Mouse (Mus musculus) c-Kit-positive CD71-positive TER-119-positive erythroid progenitor cells, embryonic 14.5 days (primary cell): ENCODE measurements at regions not wholly inside any gene's neighbourhood (a gene's known extent, or its start where the extent isn't known, plus 50 kb on each side); places are given as distances from the start of the nearest gene placed in this dataset.
A peak's percentile ranks its signal among the peaks of the same experiment; 100 is the strongest.
"Not testable (repeated sequence)": the region's sequence is repeated elsewhere in the genome, so short reads cannot be mapped to it uniquely, and the experiment has no call there.

Source experiments
- DNase-seq: peaks from one replicate; pipeline ENCODE4 v3.0.0-alpha.2; 2013; ENCODE audit warnings: low spot score

GRCm38 (mm10) chr7:111969198-111969887 lies 54.0 kb upstream of the Usp47 start:
- peak; percentile 10 for DNase-seq

GRCm38 (mm10) chr7:111968261-111968660 lies 55.0 kb upstream of the Usp47 start:
- no peak for DNase-seq

GRCm38 (mm10) chr7:111966716-111967115 lies 56.6 kb upstream of the Usp47 start:
- no peak for DNase-seq

DNA sequence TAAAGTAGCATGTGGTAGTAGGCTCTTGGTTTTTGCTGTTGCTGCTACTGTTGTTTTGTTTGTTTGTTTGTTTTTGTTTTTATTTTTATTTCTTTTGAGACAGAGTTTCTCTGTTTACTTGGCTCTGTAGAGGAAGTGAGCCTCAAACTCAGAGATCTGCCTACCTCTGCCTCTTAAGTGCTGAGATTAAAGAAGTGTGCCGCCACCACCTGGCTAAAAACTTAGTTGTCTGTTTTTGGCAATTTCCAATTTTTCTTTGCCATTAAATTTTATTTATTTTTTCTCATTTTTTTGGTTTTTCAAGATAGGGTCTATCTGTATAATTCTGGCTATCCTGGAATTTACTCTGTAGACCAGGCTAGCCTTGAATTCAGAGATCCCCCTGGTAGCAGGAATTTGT lies 59.3 kb upstream of the Usp47 start:
- DNase-seq = no peak

- no peak for DNase-seq
These were observed 63.3 kb upstream of the Usp47 start for GRCm38 (mm10) chr7:111959977-111960376.

- no peak for DNase-seq
These were observed 66.6 kb upstream of the Usp47 start for GRCm38 (mm10) chr7:111956671-111957070.

GRCm38 (mm10) chr7:111939631-111940030 lies 83.7 kb upstream of the Usp47 start:
- DNase-seq = no peak

DNA sequence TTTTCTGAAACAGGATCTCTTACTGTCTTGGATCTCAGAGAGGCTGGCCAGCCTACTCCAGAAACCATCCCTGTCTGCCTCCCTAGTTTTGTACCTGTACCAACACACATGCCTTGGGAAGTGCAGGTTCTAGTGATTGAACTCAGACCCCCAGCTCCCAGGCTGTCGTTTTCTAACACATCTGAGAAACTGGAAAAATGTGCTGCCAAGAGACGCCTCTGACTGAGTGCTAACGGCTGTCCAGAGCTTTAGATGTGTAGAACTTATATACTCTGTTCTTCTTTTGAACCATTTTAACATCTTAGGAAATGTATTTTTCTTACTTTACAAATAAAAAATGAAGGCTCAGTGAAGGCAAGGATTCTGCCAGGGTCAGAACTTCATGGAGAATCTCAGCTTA lies 85.8 kb upstream of the Usp47 start:
- DNase-seq = no peak

DNA sequence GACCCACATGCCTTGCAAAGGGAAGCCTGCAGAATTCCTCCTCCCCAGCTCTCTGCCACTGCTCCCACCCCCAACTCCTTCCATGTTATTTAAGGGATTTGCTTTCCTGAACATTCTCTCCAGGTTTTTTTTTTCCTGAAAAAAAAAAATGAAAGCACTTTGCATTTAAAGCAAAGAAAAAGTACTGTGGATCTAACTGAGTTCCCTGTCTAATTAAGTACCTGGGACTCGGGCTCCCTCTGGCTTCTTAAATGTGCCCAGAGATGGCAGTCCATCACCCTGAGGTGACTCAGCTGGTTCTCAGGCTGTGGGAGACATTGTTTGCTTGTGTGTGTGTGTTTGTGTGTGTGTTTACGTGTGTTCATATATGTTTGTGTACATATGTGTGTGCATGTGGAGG lies 86.2 kb upstream of the Usp47 start:
- no peak for DNase-seq

DNA sequence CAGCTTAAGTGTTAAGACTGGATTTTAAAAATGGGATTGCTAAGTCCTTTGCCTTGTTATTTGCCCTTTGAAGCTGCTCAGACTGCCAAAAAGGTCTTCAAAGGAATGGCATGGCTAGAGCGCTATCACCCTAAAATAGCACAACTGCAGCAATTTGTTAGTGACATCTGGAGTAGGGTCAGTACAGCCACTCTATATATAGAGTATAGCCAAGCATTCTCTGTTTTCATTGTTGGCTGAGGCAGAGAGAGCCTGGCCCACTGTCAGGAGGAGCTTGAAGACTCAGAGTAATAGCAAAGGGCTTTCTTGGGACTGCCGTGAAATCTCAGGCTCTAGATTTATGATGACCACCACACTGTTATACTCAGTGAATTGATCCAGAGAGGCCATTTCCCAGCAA lies 90.6 kb upstream of the Usp47 start:
- DNase-seq = no peak

- DNase-seq = no peak
These were observed 103.3 kb upstream of the Usp47 start for GRCm38 (mm10) chr7:111919961-111920360.

GRCm38 (mm10) chr7:111903741-111904231 lies 119.5 kb upstream of the Usp47 start:
- DNase-seq = no peak

DNA sequence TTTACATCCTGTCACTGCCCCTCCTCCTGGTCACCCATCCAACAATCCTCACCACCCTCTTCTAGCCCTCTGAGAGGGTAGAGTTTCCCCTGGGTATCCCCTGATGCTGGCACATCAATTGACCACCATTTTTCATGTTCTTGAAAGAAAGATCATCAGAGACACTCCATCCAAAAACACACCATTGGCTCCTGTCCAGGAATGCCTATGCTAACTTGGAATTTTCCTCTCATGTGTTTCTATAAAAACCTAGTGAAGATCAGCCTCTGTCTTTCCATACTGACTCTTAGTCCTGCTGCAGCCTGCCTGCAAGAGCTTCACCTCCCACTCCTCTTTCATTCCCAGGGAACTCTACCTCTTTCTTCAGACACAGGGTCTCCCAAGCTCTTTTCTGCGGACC lies 117.2 kb upstream of the Galnt18 start:
- DNase-seq = no peak

DNA sequence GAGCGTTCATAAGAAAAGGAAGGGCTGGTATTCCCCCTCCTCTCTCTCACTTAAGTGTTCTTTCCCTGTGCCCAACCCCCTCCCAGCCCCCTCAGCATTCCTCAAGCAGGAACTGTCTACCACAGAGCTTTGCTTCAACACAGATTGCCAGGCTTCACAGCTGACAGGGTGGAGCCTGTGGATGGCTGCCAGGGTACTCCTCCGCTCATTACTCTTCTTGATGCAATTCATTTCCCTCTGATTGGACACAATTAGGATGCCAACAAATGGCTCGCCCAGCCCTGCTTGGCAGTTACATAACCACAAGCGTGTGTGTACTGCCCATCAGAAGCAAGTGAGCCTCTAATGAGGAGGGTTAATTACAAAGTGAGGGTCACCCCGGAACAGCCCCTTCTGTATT lies 116.5 kb upstream of the Galnt18 start:
- no peak for DNase-seq

- no peak for DNase-seq
These were observed 103.2 kb upstream of the Galnt18 start for GRCm38 (mm10) chr7:111882991-111883390.

DNA sequence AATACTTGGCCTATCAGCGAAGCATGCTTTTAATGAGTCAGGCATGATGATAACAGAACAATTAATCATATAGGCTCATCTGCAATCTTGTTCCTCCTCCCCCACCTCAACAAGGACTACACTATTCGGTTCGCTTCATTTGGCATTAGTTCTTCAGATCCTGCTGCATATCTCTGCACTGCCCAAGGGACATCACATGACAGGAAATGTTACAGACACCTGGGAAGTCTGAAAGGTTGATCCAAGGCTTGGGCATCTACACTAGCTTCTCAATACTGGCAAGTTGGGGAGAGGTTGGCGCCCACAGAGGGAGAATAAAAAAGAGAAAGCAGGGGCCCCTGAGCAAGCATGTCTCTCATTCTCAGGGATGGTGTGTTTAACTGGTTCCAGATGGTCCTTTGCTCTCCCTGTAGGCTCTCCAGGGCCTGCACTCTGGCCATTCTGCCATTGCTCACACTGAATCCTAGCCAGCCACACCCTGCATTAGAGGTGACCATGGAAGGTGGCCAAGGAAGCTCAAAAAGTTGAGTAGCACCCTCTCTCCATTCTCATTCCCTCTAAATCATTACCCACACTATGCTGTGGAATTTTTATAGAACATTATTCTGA lies 100.4 kb upstream of the Galnt18 start:
- DNase-seq = no peak

DNA sequence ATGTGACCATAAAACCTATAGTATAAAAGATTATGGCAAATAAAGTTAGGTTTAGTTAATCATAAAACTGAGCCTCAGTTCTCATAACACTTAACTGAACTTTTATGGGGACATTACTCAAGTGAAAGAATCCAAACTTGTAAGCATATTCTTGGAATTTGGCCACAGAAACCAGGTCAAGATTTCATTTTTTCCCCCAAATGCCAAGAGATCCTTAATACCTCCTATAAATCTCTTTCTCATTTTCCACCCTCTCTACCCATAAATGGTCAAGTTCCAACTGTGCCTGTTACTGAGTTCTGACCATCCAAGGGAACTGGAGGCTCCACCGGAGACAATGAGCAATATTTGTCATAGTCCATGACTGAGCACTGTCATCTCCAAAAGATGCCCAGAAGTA lies 97.8 kb upstream of the Galnt18 start:
- DNase-seq = no peak

DNA sequence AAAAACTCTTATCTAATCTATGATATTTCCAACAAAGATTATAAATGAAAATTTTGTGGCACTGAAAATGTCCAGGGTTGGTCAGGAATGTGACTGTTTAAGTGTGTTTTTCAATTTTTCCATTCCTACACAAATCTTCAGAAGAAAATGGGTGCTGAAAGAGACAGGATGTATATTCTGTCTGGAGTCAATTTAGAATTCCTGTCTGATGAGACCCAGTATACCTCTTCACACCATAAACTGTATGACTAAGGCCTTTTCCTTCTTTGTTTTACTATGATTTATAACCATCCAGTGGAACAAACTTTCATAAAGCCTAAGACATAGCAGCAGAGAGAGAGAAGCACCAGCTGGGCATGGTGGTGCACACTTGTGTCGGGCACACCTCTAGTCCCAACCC lies 96.2 kb upstream of the Galnt18 start:
- DNase-seq = no peak

DNA sequence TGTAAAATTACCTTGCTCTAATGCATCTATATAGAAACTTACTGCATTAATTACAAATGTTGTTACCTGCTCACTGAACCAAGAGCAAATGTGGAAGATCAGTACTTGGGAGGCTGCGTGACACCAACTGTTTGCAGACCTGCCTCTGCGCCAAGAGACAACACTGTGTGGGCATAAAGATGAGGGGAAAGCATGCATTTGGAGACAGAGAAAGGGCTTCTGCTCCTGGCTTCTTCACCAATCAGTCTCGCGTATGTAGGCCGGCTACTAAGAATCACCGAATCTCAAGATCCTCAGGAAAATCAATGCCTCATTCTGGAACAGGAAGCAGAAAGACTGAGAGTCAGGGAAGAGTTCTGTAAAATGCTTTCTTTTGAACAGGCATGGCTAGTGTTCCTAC lies 89.6 kb upstream of the Galnt18 start:
- no peak for DNase-seq

DNA sequence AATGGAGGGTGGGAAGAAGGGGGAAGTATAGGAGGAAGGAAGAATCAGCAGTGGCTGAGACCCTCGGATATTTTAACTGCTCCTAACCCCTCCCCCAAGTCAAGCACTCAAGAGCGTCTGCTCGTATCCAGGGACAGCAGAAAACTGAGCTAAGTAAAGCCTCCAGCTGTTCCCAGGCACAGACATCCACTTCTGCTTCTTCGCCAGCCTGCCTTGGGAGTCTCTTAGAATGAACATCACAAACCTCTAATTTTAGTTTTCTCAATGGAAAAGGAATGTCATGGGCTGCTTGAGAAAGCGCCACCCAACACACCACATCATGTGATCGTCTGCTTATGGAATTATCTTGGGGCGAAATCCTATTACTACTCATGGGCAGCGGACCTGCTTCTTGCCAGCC lies 83.3 kb upstream of the Galnt18 start:
- DNase-seq = no peak

DNA sequence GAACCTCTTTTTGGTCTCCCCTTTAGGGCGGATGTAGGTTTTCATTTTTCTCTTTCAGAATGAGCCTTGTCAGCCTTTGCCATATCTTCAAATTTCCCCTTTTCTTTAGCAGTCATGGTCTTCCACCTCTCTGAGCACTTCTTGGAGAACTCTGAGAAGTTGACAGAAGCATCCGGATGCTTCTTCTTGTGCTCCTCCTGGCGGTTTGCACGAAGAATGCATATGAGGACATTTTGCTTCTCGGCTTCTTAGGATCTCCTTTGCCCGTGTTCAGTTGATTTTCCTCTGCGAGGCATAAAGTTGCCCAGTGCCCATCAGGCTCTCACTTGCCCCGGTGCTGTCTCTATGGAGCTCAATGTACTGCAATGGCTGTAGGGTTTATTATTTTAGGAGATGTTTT lies 78.5 kb upstream of the Galnt18 start:
- not testable (repeated sequence) for DNase-seq

DNA sequence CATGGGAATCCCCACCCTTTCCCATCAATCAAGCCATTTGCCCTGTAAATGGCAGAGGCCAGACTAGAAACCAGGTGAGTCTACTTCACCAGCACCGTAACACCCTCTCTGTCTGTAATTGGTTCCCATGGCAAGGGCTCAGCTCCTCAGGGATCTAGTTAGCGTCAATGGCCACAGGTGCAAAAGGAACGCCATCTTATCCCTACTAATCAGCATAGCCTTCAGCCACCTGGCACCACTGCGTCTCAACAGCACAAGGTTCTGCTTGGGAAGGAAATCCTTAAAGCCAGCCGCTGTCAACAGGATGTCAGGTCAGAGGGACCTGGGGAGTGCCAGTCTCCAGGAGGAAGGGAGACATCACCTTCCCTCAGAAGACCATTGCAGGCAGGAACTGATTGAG lies 77.2 kb upstream of the Galnt18 start:
- DNase-seq = no peak

DNA sequence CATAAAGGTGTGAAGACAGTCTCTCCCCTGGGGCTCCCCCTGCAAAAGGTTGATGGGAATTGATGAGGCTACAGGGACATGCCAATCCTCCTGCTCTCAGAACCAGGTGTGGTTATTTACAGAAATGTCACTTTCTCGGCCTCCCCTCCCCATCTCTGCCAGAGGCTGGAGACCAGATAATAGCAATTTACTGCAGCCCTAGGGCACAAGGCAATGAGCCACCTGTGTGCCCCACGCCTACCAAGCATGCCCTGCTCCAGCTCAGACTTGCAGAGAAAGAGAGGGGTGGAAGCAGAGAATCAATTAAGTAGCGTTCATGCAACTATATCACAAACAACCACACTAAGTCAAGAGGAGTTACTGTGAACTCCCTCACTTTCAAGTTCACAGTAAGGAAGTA lies 75.5 kb upstream of the Galnt18 start:
- DNase-seq = no peak

DNA sequence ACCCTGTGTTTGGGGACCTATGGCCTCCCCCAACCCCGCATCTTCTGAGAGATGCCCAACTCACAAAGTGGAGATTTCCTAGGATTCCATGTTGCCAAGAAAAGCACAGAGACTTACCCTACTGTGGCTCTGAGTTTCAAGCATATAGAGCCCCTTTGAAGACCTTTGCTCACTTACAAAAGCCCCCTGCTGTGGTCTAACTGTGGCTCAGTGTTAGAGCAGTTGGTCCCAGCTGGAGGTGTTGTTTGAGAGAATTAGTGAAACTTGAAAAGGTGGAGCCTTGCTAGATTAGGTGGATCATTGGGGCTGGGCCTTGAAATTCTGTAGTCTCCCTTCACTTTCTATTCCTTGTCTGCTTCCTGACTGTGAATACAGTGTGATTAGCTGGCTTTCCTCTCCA lies 66.6 kb upstream of the Galnt18 start:
- no peak for DNase-seq
